Mouse (Mus musculus): ENCODE results near the gene Atp9a. TPM values are rescaled to one million over a fixed set of nuclear protein-coding genes. Genes with fewer than 3 reads are reported as not detected.

Gene Atp9a
- total and polyA plus RNA-seq, 3 experiments = not detected

DNA sequence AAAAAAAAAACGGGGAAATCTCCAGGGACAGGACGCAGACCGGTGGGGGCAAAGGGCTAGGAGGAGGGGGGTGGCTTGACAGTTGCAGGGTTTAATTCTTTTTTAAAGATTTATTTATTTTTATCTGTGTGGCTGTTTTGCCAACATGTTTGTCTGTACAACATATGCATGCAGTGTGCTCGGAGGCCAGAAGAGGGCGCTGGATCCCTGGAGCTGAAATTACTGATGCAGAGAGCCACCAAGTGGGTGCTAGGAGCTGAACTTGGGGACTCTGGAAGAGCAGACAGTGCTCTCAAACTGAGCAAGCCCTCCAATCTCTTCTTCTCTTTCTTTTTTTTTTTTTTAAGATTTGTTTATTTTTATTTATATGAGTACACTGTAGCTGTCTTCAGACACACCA, 81.9 kb downstream of the Atp9a start:
- peak in 1 of 3 experiments; percentile 25; a peak in 1 of 6 replicates for TF ChIP-seq CTCF (IDR thresholded peaks at IDR 0.05 in 2 of 3, conservative IDR thresholded peaks at IDR 0.05 in 1 of 3; ENCODE audit: control insufficient read depth in 1 of 3, insufficient read depth in 1 of 3, low read depth in 2 of 3, low read length in 3 of 3, poor library complexity in 1 of 3, severe bottlenecking in 1 of 3)
- no peak for TF ChIP-seq ZNF384 (IDR thresholded peaks at IDR 0.05; ENCODE audit: low read depth, low read length)
- TF ChIP-seq MXI1 (IDR thresholded peaks at IDR 0.05; ENCODE audit: low read depth, low read length) = no peak
- no peaks in the 10 kb centered on the region for H3K9me3 ChIP-seq (replicated peaks; ENCODE audit: insufficient read depth, low read length)
- no peak overlapping the region for H3K9ac ChIP-seq (ENCODE audit: control insufficient read depth, low read depth, low read length, poor library complexity, severe bottlenecking)
- DNase-seq (ENCODE audit: low read depth, low spot score) = no peak
- H3K4me3 ChIP-seq (ENCODE audit: control insufficient read depth in 1 of 2, insufficient read depth in 1 of 2, low read depth in 2 of 2, low read length in 2 of 2) = no peak overlapping the region
- no peak overlapping the region for H3K27ac ChIP-seq (ENCODE audit: control insufficient read depth, low read depth, low read length)
- H3K4me1 ChIP-seq (ENCODE audit: control insufficient read depth in 1 of 2, insufficient read depth in 2 of 2, low read length in 2 of 2) = no peaks in the 10 kb centered on the region
- H3K79me2 ChIP-seq (ENCODE audit: control insufficient read depth, insufficient read depth, low read length, poor library complexity) = no peaks in the 10 kb centered on the region
- H3K27me3 ChIP-seq (ENCODE audit: control insufficient read depth in 1 of 2, insufficient read depth in 2 of 2, low read length in 2 of 2) = no peaks in the 10 kb centered on the region
- no peaks in the 10 kb centered on the region for H3K36me3 ChIP-seq (ENCODE audit: control insufficient read depth in 1 of 2, insufficient read depth in 2 of 2, low read length in 2 of 2)

DNA sequence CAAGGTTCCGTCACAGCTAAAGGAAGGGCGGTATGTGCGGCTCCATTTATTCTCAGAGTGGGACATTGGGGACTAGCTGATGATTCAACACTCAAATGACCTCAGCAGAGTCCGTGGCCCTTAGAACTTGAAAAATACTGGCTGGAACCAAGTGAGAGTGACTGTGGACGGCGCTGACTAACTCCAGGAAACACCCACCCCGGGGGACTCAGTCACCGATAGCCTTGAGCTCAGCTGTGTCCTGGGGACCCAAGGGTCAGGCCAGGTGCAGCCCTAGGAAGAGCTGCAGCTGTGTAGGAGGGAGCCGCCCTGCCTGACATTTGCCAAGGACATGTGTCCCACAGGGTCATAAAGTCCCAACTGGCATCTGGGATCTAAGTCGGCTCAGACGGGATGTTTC, 83.7 kb downstream of the Atp9a start:
- no peak overlapping the region for H3K4me3 ChIP-seq (ENCODE audit: control insufficient read depth in 1 of 2, insufficient read depth in 1 of 2, low read depth in 2 of 2, low read length in 2 of 2)
- no peak overlapping the region for H3K9ac ChIP-seq (ENCODE audit: control insufficient read depth, low read depth, low read length, poor library complexity, severe bottlenecking)
- DNase-seq (ENCODE audit: low read depth, low spot score) = no peak
- H3K27ac ChIP-seq (ENCODE audit: control insufficient read depth, low read depth, low read length) = no peak overlapping the region
- no peaks in the 10 kb centered on the region for H3K4me1 ChIP-seq (ENCODE audit: control insufficient read depth in 1 of 2, insufficient read depth in 2 of 2, low read length in 2 of 2)
- H3K79me2 ChIP-seq (ENCODE audit: control insufficient read depth, insufficient read depth, low read length, poor library complexity) = no peaks in the 10 kb centered on the region
- no peaks in the 10 kb centered on the region for H3K36me3 ChIP-seq (ENCODE audit: control insufficient read depth in 1 of 2, insufficient read depth in 2 of 2, low read length in 2 of 2)
- TF ChIP-seq MEF2A (IDR thresholded peaks at IDR 0.05; ENCODE audit: extremely low read depth, insufficient replicate concordance, low read depth, low read length, poor library complexity, severe bottlenecking) (no peak), ETS1 (IDR thresholded peaks at IDR 0.05; ENCODE audit: low read depth, low read length) (no peak), NELFE (IDR thresholded peaks at IDR 0.05; ENCODE audit: low read depth, low read length) (no peak), BHLHE40 (IDR thresholded peaks at IDR 0.05; ENCODE audit: borderline replicate concordance, low read depth, low read length) (no peak), HCFC1 (IDR thresholded peaks at IDR 0.05; ENCODE audit: low read depth, low read length) (no peak), JUND (IDR thresholded peaks at IDR 0.05; ENCODE audit: low read depth, low read length) (no peak), POLR2AphosphoS5 (IDR thresholded peaks at IDR 0.05; ENCODE audit: borderline replicate concordance, low read depth, low read length) (no peak), RCOR1 (IDR thresholded peaks at IDR 0.05; ENCODE audit: low read depth, low read length) (no peak), POLR2AphosphoS2 (IDR thresholded peaks at IDR 0.05; ENCODE audit: low read length) (no peak), ZC3H11A (IDR thresholded peaks at IDR 0.05; ENCODE audit: low read depth, low read length) (no peak), CTCF (IDR thresholded peaks at IDR 0.05 in 2 of 3, conservative IDR thresholded peaks at IDR 0.05 in 1 of 3; ENCODE audit: control insufficient read depth in 1 of 3, insufficient read depth in 1 of 3, low read depth in 2 of 3, low read length in 3 of 3, poor library complexity in 1 of 3, severe bottlenecking in 1 of 3) (no peak), NRF1 (IDR thresholded peaks at IDR 0.05; ENCODE audit: insufficient read depth, low read depth, low read length, poor library complexity, severe bottlenecking) (no peak), MAX (IDR thresholded peaks at IDR 0.05; ENCODE audit: low read length) (no peak), ELF1 (IDR thresholded peaks at IDR 0.05; ENCODE audit: low read depth, low read length) (no peak), MYC (IDR thresholded peaks at IDR 0.05; ENCODE audit: low read depth, low read length) (no peak), ZKSCAN1 (IDR thresholded peaks at IDR 0.05; ENCODE audit: low read depth, low read length) (no peak)
- no peaks in the 10 kb centered on the region for H3K9me3 ChIP-seq (replicated peaks; ENCODE audit: insufficient read depth, low read length)
- H3K27me3 ChIP-seq (ENCODE audit: control insufficient read depth in 1 of 2, insufficient read depth in 2 of 2, low read length in 2 of 2) = no peaks in the 10 kb centered on the region

All from MEL (cell line).